Mouse (Mus musculus): Measurements from ENCODE around the gene Rasgrf2. TPM values are rescaled to one million over a fixed set of nuclear protein-coding genes. Genes with fewer than 3 reads are reported as not detected.

The Rasgrf2 gene
- total RNA-seq, 2 experiments from 2014 or later: 2.0 to 3.9 TPM

DNA sequence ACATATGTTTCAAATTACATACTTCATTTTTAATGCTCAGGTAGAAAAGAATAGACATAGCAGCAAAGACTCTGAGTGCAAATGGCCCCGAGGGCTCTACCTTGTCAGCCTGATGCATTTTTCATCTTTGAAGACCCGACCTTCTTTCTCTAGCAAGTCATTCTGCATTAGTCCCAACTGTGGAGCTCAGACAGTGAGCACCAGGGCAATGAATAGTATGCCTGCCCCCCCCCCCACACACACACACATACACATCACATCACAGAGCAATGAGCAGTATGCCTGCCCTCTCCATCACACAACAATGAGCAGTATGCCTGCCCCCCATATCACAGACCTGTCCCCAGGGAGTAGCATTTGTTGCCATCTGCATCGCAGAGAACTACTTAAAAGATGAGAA, 80.2 kb downstream of the Rasgrf2 start:
- DNase-seq (ENCODE audit: low spot score in 2 of 2): no peak

GRCm38 (mm10) chr13:92041584-92042563, 89.6 kb downstream of the Rasgrf2 start:
- DNase-seq (ENCODE audit: low spot score in 2 of 2): no peak

GRCm38 (mm10) chr13:92030364-92031057, 100.9 kb downstream of the Rasgrf2 start:
- no peak for DNase-seq (ENCODE audit: low spot score in 2 of 2)

DNA sequence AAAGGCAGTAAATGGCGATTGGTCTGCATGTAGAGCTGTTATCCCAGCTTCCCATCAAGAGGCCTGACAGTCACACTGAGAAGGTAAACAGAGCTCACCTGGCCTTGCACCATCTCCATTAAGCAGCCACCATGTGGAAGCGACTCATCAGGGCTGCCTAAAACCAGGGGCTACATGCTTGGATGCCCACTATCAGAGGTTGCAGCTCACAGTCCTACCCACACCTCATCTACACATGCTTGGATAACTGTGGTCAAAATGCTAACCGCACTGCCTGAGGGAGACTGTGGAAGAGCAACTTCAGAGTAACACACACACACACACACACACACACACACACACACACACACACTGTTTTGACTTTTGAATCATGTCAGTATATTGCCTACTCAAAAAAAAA, 101.8 kb downstream of the Rasgrf2 start:
- DNase-seq (ENCODE audit: low spot score in 2 of 2): no peak

DNA sequence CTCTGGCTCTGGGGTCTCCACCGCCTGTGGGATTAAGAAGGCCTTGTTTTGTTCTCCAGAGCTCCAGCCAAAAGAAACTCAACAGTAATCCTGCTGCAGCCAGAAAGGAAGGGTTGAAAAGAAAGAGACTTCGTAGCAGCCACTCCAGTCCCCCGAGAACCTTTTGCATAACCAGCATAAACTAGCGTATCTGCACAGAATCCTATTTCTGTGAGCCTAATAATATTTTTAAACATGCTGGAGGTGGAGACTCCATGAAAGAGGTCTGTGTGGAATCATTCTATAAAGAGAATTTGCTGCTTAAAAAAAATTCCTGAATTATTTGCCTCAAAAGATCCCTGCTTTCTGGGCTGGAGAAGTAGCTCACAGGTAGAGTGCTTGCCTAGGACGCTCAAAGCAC, 103.5 kb downstream of the Rasgrf2 start:
- DNase-seq (ENCODE audit: low spot score in 2 of 2): no peak

GRCm38 (mm10) chr13:92026651-92027050, 104.8 kb downstream of the Rasgrf2 start:
- no peak for DNase-seq (ENCODE audit: low spot score in 2 of 2)

DNA sequence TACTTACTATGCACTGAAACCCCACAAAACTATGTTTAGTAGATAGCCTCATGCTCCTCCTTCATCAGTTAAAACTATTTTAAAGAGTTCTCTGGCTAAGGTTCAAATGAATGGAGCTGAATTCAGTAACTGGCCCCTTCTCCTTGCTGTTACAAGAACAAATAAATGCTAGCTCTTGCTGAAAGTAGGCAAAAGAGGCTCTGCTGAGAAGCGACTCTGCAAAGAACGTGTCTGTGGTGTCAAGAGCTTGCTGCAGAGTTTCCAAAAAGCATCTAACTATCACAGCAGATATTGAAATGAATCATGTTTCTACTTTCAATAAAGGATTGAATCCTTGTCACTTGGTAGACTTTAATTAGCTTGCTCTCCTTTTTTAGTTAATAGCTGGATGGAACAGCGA, 106.3 kb downstream of the Rasgrf2 start:
- DNase-seq (ENCODE audit: low spot score in 2 of 2): no peak

DNA sequence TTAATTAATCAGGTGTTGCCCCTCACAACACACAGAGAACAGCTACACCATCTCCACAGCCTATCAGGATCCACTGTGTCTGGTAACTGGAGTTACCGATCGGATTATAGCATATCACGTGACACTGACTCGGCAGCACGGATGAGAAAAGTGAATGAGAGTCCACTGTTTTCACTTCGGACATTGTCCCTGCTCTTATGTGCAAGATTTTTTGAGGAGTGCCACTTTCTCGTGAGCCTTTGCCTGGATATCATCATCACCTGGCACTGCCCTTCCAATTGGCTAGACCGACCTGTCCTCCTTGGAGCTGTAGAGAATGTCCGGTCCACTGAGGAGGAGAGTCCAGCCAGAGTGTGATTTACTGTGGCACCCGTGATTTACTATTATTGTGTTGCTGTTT, 109.3 kb downstream of the Rasgrf2 start:
- no peak for DNase-seq (ENCODE audit: low spot score in 2 of 2)

DNA sequence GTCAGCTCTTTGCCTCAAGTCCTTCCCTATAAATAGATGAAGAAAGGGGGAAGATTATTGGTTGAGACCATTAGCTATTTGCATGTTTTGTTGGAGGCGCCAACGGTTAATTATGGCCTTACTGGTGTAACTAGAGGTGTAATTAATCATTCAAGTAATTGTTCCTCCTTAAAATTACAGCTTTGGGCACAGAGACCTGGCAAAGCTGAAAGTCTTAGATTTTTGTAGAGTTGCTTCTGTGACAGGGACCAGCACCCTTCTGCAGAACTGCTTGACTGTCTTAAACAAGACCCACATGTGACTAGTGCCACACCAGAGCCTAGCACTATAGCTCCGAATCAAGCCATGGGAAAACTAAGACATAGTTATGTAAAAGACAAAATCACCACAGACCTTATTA, 134.5 kb downstream of the Rasgrf2 start:
- DNase-seq (ENCODE audit: low spot score in 2 of 2): no peak

- no peak for DNase-seq (ENCODE audit: low spot score in 2 of 2)
Measured at GRCm38 (mm10) chr13:91991412-91991811, 140.0 kb downstream of the Rasgrf2 start.

DNA sequence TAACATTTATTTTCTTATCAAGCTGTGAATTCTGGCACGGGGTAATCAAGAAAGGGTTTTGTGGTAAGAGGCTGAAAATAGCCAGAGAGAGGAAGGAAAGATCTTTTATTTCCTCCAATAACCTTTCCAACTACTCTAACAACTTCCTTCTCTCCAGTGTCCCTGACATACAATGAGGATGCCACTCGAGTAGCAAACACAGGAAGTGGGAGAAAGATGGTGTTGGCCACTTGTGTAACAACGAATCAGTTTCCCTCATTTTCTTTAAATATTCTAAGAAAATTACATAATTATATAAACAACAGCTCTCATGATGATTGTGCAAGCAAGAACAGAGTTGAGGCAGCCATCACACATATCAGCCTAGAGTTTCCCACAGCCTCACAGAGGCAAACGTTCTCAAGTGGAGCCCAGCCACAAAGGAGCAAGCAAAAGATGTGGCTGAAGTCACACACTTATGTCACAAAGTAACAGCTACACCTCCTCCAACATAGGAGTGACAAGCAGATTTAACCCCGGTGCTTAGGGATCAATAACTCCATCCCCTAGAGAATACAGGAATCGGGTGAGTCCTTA, 140.7 kb downstream of the Rasgrf2 start:
- DNase-seq (ENCODE audit: low spot score in 2 of 2): no peak

- no peak for DNase-seq (ENCODE audit: low spot score in 2 of 2)
Measured at GRCm38 (mm10) chr13:91988378-91988777, 143.1 kb downstream of the Rasgrf2 start.

DNA sequence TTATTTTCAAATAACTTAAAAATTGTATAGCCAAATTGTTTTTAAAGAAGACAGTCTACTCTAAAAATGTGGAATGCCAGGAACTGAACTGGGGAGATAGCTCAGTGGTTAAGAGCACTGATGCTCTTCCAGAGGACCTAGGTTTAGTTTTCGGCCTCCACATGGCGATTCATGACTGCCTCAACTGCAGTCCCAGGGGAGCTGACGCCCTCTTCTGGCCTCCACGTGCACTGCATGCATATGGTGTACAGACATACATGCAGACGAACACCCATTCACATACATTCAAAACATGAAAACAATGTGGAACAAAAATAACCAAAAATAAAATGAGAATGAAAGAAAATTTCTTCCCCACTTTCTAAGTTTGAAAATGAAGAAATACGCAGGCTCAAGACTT, 144.5 kb downstream of the Rasgrf2 start:
- DNase-seq (ENCODE audit: low spot score in 2 of 2): no peak

DNA sequence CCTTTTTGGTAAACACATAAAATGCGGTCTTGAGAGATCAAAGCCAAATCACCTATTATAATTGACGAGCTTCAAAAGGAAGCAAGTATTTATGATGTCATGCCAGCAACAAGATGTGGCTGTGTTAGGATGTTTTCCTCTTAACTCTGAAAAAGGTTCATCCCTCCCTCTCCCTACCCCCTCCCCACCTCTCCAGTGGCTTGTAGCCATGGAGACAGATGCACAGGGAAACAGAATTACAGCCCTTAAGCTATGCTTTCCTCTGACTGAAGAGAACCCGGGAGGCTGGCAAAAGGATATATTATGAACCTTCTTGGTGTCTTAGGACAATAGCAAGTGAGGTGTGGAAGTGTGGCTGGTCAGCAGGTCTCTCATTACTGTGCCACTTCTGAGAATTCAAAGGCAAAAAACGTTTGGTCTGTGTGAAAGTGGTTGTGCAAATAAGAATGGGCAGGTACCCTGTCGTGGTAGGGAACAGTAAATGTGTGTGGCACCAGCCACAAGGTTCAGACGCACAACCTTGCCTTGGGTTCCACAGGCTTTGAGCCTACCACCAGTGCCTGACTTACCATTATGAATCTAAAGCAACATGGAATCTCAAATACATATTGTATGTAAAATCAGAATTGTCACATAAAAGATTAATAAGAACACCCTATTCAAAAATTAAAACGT, 145.4 kb downstream of the Rasgrf2 start:
- no peak for DNase-seq (ENCODE audit: low spot score in 2 of 2)

DNA sequence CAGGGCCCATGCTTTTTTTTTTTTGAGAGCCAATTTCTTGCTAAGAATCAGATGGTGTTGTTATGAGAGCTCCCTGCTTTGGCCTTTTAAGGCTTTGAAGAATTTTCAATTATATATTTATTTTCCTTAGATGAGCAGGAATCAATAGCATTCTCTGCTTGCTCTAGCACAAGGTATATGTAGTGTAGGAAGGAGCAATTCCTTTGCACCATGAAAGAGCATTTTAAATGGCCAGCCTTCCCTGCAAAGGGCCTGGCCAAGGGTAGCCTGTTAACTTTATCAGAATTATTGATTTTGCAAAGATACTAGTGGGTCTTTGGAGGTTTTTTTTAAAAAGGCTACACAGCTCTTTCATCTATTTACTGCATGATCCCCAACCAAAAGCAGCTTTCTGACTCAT, 146.4 kb downstream of the Rasgrf2 start:
- DNase-seq (ENCODE audit: low spot score in 2 of 2): no peak

- DNase-seq (ENCODE audit: low spot score in 2 of 2): no peak
Measured at GRCm38 (mm10) chr13:91982080-91982479, 149.4 kb downstream of the Rasgrf2 start.

- DNase-seq (ENCODE audit: low spot score in 2 of 2): no peak
Measured at GRCm38 (mm10) chr13:91981414-91981813, 150.0 kb downstream of the Rasgrf2 start.

- no peak for DNase-seq (ENCODE audit: low spot score in 2 of 2)
Measured at GRCm38 (mm10) chr13:91976971-91977370, 154.5 kb downstream of the Rasgrf2 start.

DNA sequence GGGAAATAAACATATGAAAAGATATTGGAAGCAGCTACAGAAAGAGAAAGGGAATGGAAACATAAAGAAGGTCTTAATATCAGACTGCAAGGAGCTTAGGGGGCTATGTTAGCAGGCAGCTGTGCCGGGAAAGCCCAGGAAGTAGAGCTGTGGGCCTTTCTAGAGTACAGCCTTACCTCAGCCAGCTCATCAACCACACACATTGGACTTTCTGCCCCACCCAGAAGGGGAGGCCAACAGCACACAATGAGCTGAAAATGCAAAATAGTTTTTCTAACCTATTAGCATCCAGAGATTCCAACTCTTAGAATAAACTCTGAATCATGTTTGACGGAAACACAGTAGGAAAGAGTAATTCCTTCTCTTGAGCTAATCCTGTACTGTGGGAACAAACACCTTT, 154.9 kb downstream of the Rasgrf2 start:
- DNase-seq (ENCODE audit: low spot score in 2 of 2): no peak

DNA sequence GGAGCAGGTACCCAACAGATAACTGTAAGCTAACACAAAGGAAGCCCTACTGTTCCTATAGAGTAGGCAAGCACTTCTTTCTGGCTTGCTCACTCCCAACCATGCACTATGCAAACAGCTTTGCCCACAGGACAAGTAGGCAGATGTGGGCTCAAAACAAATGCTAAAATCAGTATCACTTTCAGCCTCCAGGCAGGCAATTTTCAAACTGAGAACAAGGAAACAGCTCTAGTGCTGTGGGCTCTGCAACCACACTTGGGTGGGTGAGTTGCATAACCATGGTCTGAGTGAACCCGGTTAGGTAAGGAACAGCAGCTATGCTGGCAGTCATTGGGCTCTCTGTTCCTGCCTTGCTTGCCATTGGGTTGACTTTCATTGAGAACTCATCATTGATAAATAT, 157.3 kb downstream of the Rasgrf2 start:
- DNase-seq (ENCODE audit: low spot score in 2 of 2): no peak

- DNase-seq (ENCODE audit: low spot score in 2 of 2): no peak
Measured at GRCm38 (mm10) chr13:91971246-91971645, 160.2 kb downstream of the Rasgrf2 start.

All from adrenal gland, postnatal 4 days (tissue).